ENCODE assay signal across 8 mouse cellular contexts in genomic region chr16:37994647-37995046, GRCm38 (mm10).
DNase-seq lines count a peak whose midpoint lies in the region; ATAC-seq and TF ChIP-seq lines count a peak whose summit lies in the region.

No protein-coding gene starts in this region.

- WGBS in liver, embryonic 12.5 days (ENCODE audit: insufficient replicate concordance) = 8% methylated on average over 12 of the region's 12 CpGs
- 18% methylated on average over 12 of the region's 12 CpGs for WGBS in thymus, adult 2 months

- DNase-seq in B cell, adult 2 months = peak; percentile 54 to 56
- peak; percentile 58 for DNase-seq in adipocyte (ENCODE audit: low spot score)
- peak; percentile 83 for DNase-seq in embryo, embryonic 10 days (ENCODE audit: low spot score)
- peak; percentile 81 to 82 for DNase-seq in heart, adult 9 months (ENCODE audit: low spot score in 2 of 2)
- DNase-seq in kidney, adult 8-10 months = peak; percentile 70
- DNase-seq in natural killer cell, adult 2 months (ENCODE audit: low spot score in 2 of 2) = peak; percentile 32 to 39
- peak; percentile 60 for DNase-seq in thymus, adult 2 months

- H3K4me3 ChIP-seq in liver, embryonic 12.5 days = no peak overlapping the region
- H3K4me3 ChIP-seq in thymus, adult 2 months (ENCODE audit: control insufficient read depth, insufficient read depth, low read length) = no peak overlapping the region

- no peaks in the 10 kb centered on the region for H3K36me3 ChIP-seq in liver, embryonic 12.5 days
- no peaks in the 10 kb centered on the region for H3K36me3 ChIP-seq in thymus, adult 2 months (ENCODE audit: control insufficient read depth, insufficient read depth, low read length)

- no peak overlapping the region for H3K27ac ChIP-seq in liver, embryonic 12.5 days
- no peak overlapping the region for H3K27ac ChIP-seq in thymus, adult 2 months (ENCODE audit: control insufficient read depth, insufficient read depth, low read length)

- H3K4me1 ChIP-seq in liver, embryonic 12.5 days = 0 out of 2 replicates have a peak, but pooled peaks cover 13% of the 10 kb centered on the region
- peaks cover 6% of the 10 kb centered on the region; the same call in 1 of the 2 replicates for H3K4me1 ChIP-seq in thymus, adult 2 months (replicated peaks; ENCODE audit: control insufficient read depth, insufficient read depth, low read length)

- no peak for TF ChIP-seq POLR2A in thymus, adult 2 months (IDR thresholded peaks at IDR 0.05; ENCODE audit: control insufficient read depth, extremely low read depth, insufficient read depth, low read length, poor library complexity)

- 0 out of 2 replicates have a peak overlapping the region, but pooled peaks have one; percentile 29 for H3K4me2 ChIP-seq in liver, embryonic 12.5 days

- no peak overlapping the region for H3K9ac ChIP-seq in liver, embryonic 12.5 days

- H3K9me3 ChIP-seq in liver, embryonic 12.5 days (replicated peaks) = no peaks in the 10 kb centered on the region

- no peaks in the 10 kb centered on the region for H3K27me3 ChIP-seq in liver, embryonic 12.5 days (replicated peaks)
- no peaks in the 10 kb centered on the region for H3K27me3 ChIP-seq in thymus, adult 2 months (ENCODE audit: control insufficient read depth, insufficient read depth, low read length)

- peak; percentile 69; the same call in 1 of the 2 replicates for TF ChIP-seq CTCF in thymus, adult 2 months (IDR thresholded peaks at IDR 0.05; ENCODE audit: borderline replicate concordance, control insufficient read depth, extremely low read depth, insufficient read depth, low read length, poor library complexity)

- 0 out of 2 replicates have a peak, but pooled peaks have one; percentile 38 for ATAC-seq in liver, embryonic 12.5 days
